Mouse (Mus musculus): ENCODE results near the gene Fsd2. TPM values are rescaled to one million over a fixed set of nuclear protein-coding genes. Genes with fewer than 3 reads are reported as not detected.

Gene Fsd2
- total RNA-seq, 2 experiments from 2014 or later: 0.09 to 0.26 TPM

DNA sequence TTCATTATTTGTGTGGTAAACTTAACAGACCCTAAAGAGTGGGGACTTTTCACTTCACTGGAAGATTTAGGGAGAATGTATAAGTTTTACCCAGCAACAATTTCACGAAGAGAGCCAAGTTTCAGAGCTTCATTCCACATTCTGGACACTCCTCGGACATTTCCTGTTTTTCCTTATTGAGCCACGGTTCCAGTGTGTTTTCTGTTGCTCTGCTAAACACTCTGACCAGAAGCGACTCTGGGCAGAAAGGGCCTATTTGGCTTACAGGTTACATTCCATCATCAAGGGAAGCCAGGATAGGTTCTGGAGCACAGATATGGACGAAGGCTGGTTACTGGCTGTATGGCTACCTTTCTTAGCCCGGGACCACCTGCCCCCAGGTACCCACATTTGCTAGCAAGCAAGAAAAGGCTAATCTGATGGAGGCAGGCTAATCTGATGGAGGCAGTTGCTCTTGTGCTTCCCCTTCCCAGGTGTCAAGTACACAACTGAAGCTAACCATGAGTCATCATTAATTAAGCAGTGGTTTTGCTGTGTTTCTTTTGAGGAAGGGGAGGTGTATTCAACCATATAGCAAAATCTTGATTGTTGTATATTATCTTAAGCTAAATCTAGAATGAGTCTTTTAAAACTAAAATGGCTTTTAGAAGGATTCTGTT, 6.0 kb upstream of the Fsd2 start:
- DNase-seq (ENCODE audit: low spot score in 2 of 2): no peak

DNA sequence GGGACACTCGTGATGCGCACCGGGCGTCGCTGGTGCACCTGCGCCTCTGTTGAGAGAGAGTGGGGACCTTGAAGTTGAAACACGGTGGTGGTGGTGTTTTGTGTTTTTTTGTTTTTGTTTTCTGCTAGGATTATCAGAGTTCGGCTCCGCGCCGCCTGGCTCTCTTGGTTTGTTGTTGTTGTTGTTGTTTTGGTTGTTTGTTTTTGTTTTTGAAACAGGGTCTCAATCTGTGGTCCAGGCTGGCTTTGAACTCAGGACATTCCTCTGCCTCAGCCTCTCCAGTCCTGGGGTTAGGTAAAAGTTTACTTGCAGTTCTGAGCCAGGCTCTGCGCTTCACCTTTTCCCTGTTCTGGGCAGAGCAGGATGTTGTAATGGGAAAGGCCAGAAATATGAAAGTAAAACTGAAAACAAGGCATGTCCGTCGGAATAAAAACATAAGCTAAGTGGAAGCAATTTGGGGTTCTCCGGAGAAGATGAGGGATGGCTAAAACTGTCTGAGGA, 5.2 kb upstream of the Fsd2 start:
- DNase-seq (ENCODE audit: low spot score in 2 of 2): no peak

DNA sequence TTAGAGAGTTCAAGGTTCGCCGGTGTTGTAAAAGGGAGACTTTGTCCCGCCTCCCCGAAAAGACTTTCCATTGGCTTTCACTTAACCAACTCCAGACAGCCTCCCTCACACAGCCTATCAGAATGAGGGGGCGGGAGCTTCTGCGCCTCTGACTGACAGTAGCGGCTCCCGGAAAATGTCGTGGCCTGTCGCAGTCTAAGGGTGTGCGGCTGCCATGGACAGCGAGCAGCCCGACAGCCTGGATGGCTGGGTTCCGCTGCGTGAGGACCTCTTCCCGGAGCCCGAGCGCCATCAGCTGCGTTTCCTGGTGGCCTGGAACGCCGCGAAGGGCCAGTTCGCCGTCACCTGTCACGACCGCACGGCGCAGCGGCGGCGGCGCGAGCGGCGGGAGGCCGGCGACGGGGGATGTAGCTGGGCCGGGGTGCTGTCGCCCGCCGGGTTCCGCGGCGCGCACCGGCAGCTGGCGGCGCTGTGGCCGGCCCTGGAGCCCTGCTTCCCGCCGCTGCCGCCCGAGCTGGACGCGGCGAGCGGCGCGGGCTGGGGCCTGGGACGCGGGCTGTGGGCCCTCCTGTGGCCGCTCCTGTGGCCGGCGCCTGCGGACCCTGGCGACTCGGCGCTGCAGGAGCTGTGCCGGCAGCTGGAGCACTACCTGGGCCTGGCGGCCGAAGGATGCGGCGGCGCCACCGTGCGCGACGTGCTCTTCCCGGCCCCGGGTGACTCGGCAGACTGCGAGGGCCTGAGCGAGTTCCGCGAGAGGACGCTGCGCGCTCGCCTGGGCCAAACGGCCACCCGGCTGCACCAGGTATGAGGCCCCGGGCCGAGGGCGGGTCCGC, 4.6 kb upstream of the Fsd2 start, which contains the start of gene Whamm:
Gene Whamm (plus strand): TSS at position 159 of the 833 bp plus-strand sequence.
- DNase-seq (ENCODE audit: low spot score in 2 of 2): peak; percentile 87 to 92

DNA sequence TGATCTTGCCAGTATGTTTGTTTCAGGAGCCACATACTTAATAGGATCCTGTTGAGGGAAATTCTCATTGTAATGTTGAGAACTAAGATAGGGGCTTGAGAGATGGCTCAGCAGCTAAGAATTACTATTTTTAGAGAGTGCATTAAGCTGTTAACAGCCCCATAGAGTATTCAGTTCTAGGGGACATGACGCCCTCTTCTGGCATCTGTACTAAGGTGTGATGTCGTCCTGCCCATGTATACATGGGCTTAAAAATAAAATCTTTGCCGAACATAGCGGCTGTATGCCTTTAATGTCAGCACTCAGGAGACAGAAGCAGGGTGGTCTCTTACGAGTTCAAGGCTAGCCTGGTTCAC, 4.0 kb upstream of the Fsd2 start:
- no peak for DNase-seq (ENCODE audit: low spot score in 2 of 2)

DNA sequence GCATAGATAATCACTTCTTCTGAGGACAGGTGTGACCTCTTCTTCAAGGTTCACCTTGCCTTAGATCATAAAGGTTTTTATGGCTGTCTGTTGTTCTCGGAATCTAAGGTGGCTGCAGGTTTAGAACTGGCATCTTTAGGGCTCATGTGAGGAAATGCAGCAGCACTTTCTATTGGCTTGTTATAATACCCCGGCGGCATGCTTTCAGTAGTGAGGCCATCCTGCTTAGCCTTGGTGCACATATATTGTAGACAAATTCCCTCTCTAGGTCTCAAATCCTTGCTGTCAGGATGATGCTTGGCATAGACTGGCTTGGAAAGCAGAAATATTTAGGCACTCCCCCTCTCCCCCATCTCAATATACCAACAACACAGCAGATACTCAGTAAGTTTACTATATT, 3.5 kb upstream of the Fsd2 start:
- no peak for DNase-seq (ENCODE audit: low spot score in 2 of 2)

DNA sequence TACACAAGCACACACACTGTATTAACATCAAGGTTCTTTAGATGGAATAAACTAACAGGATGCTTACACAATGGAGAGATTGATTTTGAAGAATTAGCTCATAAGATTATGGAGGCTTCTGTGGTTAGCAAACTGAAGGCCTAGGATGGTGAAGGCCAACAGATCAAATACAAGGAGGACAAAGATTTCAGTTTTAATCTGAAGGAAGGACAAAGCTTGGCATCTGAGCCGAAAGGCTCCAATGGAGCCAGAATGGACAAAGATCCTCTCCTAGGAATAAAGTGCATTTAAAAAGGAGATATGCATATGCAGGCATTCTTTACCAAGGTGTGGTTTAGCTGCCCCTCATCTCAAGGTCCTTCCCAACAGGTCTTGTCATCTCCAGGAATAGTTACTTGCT, 3.1 kb upstream of the Fsd2 start:
- no peak for DNase-seq (ENCODE audit: low spot score in 2 of 2)

DNA sequence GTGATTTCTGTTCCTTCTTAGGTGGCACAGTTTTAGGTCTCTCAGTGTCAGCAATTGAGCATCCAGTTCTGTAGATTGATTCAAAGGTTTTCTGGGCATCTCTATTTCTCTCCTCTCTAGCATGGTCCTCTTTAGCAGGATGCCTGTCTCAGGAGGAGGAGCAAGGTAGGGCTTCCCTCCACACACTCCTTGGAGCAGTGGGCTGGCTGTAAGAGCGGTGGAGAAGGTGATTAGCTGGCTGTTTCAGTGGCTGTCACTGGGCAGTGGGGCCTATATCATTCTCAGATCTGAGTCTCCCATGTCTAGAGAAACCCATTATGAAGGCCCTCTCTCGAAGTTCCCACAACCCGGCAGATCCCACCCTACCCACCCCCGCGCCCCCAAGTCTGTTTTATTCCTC, 652 bp upstream of the Fsd2 start:
- no peak for DNase-seq (ENCODE audit: low spot score in 2 of 2)

DNA sequence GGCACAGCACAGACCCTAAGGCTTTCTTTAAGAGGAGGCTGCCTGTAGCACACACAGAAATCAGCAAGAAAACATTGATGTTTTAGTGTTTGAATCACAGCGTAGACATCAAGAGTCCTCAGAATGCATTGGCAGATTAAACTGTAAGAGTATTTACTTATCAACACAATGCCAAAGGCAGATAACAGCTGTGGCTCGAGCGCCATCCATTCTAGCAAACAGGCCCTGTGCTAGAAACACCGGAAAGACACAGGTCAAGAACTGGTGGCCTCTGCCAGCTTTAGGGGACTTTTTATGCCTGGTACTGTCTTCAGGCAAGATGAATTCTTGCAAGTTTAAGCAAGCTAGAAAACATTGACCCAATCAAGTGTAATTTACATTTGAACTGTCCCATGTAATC, 412 bp downstream of the Fsd2 start:
- DNase-seq (ENCODE audit: low spot score in 2 of 2): no peak

DNA sequence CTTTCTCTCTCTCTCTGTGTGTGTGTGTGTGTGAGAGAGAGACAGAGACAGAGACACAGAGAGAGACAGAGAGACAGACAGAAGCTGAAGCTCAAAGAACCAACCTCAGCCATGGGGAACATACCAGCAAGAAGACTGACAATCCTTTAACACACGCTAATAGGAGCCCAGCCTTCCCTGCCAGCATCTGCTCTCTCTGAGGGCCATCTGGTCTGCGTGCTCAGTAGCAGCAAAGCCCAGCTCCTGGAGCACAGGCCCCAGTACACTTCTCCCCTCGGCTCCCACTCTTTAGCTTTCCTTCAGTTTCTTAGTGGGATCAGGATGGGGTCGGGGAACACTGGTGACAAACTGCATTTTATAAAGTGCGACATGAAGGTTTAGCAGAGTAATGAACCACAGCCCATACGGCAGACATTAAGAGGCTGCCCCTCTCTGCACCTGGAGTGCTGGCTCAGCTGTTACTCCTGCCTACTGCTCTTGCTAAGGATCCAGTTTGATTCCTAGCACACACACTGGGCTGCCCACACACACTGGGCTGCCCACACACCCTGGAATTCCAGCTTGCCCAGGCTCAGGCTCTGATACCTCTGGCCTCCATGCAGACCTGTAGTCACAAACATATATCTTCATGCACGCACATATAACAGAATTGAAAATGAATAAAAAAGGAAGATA, 1.2 kb downstream of the Fsd2 start:
- peak; percentile 10 to 37 for DNase-seq (ENCODE audit: low spot score in 2 of 2)

DNA sequence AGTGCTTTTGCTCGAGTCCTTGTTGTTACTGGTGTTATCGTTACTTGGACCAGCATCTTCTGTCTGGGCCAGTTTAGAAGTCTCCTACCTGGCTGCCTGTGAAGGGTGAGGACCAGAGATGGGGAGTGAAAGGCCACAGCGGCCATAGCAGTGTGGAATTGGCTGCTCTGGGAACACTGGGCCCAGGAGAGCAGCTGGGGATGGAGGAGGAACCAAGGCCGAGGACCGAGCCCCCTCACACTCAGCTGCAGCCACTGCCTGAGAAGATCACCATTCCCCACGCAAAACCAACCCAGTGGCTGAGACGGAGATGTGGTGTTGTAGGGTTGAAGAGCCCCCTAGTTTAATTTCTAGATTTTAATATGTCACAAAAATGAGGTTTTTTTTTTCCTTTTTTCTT, 2.0 kb downstream of the Fsd2 start:
- no peak for DNase-seq (ENCODE audit: low spot score in 2 of 2)

DNA sequence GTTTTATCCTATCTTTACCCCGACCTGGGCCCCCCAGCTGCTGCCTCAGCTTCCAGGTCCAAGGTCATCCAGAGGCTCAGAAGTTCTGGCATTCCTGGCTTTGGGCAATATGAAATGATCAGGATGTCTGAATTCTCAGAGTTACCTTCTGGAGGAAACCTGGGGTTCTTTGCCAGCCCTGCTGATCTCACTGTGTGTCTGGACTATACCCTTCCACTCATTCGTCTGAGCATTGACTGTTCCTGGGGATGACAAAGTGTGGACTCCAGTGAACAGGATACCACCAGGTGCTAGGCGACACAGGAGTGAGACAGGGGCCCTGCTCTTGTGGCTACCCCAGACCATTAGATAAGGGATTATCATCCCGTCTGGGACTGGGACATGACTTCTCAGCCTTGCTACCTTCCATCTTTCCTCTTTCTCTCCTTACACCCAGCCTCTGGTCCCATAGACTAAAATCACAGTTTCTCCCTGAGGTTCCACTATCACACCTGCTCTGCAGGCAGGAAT, 3.2 kb downstream of the Fsd2 start:
- DNase-seq (ENCODE audit: low spot score in 2 of 2): no peak

DNA sequence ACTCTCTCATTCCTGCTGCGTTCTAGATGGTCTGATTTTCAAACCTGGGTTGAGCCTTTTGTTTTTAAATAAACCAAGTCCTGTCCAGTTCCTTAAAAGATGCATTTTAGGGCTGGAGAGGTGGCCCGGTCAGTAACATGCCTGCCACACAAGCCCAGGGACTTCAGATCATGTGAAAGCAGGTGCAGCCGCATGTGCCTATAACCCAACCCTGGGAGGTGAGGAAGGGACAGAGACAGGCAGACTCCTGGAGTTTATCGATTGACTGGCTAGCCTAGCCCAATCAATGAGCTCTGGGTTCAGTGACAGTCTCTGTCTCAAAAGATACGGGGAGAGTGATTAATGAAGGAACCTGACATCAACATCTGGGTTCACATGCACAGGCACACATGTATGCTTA, 5.5 kb downstream of the Fsd2 start:
- DNase-seq (ENCODE audit: low spot score in 2 of 2): no peak

DNA sequence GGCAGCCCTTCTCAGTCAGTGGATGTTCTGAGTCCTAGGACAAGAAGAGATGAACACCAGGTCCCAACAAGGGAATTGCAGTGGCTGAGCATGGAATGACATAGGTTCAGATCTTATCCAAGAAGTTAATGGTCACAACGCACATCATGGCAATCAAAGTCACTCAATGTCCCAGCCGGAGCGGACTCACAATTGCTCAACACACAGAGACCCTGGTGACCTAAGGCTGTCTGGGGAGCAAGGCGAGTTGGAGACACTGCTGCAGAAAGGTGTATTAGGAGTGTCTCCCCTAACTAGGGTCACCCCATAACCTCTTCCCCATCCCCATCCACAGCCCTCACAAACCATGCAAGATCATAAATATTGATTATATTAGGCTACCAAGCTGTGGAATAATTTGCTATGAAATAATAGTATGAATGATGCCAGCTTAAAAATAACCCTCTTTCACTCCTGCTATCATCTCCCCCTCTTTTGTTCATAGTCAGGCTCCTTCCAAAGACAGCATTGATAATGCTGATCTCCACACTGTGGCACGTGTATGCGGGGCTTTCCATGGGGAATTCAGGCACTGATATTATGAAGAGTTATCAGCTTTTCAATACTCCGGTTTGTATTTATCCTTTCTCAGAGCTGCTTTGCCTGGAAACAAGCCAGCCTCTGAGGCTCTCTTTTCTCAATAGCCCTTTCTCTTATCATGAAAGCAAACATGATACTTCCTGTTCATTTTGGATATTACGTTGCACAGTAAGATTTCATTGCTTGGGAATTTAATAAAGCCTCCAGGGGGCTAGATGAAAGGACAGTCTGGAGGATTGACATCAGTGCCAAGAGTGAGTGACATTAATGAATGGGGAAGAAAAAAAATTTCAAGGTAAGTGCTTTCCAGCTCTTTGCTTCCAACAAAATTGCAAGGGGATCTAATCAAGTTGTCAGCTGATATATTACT, 6.4 kb downstream of the Fsd2 start:
- no peak for DNase-seq (ENCODE audit: low spot score in 2 of 2)

DNA sequence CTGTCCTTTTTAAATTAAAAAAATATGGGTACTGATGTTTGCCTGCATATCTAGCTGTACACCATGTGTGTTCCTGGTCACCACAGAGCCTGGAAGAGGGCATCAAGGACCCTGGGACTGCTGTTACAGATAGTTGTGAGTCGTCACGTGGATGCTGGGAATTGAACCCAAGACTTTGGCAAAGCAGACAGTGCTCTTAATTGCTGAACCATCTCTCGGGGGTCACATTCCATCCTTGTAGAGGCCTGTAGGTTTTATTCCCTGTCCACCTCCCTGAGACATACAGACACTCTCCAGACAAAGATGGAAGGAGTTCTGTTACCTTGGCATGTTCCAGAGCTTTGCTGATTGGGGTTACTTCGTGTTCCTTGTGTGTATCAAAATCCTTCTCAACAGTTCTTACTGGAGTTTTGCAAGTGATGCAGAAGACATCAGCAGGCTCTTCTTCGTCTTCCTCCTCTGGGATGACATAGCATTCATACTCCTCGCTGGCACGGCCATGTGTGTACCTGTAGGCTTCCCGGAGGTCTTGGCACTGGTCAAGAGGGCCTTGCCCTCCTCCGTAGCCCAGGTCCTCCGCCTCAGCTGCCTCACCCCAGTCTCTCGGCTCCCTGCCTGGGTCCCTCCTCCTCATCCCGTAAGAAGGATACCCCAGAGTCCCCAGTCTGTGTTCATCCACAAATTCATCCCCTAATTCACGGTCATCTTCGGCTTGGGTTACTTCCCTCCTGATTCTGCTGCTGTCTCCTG, 7.3 kb downstream of the Fsd2 start:
- DNase-seq (ENCODE audit: low spot score in 2 of 2): no peak

DNA sequence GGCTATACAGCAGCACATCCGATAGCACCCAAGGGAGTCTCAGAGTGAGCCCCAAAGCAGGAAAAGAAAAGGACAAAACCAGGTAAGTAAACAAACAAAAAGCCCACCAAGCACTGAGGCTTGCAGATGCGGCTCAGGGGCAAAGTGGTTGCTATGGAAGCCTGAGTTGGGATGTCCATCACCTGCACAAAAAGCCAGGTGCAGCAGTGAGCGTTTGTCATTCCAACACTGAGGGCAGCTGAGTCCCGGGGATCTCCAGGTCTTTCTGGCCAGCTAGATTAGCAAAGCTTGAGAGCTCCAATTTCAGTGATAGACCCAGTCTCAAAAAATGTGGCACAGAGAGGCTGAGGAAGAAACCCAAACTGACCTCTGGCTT, 8.8 kb downstream of the Fsd2 start:
- no peak for DNase-seq (ENCODE audit: low spot score in 2 of 2)

DNA sequence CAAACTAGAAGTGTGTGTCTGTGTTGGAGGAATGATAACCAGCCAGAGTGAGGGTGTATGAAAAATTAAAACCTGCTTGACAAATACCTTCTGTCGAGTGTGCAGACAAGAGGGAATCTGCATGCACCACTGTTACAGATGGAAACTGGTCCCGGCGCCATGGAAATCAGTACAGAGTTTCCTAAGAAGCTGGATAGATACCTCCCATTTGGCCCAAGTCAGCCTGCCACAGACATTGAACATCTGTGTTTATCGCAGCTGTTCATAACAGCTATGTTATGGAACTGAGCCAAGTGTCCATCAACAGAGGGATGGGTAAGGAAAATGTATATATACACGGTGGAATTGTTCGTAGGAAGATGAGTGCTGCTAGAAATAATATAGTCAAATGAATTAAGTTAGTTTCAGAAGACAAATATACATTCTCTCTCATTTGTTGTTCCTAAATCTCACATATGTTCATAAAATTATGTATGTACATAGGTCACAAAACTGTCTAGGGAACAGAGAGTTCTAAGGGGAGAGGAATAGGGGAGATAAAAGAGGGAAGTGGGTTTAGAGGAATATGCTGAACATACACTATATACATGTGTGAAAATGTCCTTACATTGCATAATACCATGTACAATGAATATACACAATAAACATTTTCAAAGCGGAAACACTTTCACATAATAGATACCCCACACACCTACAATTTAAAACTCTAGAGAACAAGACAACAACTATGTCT, 9.3 kb downstream of the Fsd2 start:
- no peak for DNase-seq (ENCODE audit: low spot score in 2 of 2)

DNA sequence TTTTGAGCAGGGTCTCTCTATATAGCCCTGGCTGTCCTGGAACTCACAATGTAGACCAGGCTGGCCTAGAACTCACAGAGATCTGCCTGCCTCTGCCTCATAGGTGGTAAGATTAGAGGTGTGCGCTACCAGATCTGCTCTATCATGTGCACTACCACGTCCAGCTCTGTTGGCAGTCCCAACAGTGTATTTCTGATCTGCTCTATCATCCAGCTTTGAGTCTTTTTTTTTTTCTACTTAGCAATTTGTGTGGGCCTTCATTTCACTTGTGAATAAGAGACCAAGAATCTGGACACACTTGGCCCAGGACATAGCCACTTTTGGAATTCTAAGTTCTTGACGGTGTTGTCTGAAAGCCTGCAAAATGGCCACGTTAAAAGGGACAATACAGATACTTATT, 9.9 kb downstream of the Fsd2 start:
- no peak for DNase-seq (ENCODE audit: low spot score in 2 of 2)

DNA sequence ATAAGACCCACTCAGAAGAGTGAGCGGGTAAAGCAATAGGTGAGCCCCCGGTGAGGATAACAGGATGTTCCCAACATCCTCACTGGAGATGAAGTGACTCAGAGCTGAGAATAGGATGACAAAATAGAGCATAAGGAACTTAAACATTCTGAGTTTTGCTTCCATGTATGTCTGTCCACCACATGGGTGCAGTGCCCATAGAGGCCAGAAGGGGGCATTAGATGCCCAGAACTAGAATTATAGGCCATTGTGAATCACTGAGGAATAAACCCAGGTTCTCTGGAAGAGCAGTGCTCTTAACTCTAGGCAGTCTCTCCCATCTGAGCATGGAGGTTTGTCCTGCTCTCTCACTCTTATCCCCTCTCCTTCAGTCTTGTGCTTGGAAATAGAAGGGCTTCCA, 12.4 kb downstream of the Fsd2 start:
- DNase-seq (ENCODE audit: low spot score in 2 of 2): no peak

DNA sequence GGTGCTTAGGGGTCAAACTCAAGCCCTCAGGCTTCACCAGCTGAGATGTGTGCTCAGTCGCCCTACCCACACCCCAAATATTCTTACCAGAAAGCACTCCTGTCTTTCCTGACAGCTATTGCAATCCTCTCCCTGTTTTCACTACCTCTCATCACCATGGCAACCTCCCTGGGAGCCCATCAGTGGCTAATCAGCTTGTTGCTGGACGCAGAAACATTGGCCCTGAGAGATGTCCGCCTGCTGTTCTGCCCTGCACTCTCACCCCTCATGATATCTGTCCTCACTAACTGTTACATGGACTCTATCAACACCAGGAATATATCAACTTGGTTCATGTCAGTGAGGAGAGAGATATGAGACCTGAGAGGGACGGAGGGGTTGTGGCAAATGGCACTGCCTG, 13.2 kb downstream of the Fsd2 start:
- no peak for DNase-seq (ENCODE audit: low spot score in 2 of 2)

Measured in left cerebral cortex, adult 18-20 months (tissue).